Mouse (Mus musculus): ENCODE measurements at regions not wholly inside any gene's neighbourhood (a gene's known extent, or its start where the extent isn't known, plus 50 kb on each side); places are given as distances from the start of the nearest gene placed in this dataset.

GRCm38 (mm10) chr10:126270376-126270775 lies 304.4 kb downstream of the Lrig3 start:
- ATAC-seq (ENCODE audit: low FRiP score, low read depth), result no peak
- no peaks in the 10 kb centered on the region for H3K4me1 ChIP-seq
- 96% methylated on average over 12 of the region's 12 CpGs for WGBS
- H3K4me2 ChIP-seq (replicated peaks), result no peak overlapping the region
- no peak overlapping the region for H3K27ac ChIP-seq
- no peak overlapping the region for H3K4me3 ChIP-seq
- H3K9ac ChIP-seq, result no peak overlapping the region
- H3K27me3 ChIP-seq (replicated peaks), result no peaks in the 10 kb centered on the region
- no peaks in the 10 kb centered on the region for H3K9me3 ChIP-seq
- H3K36me3 ChIP-seq, result no peaks in the 10 kb centered on the region

- Histone ChIP-seq H3K27me3 (replicated peaks) (no peaks in the 10 kb centered on the region), H3K9ac (no peak overlapping the region), H3K9me3 (no peaks in the 10 kb centered on the region), H3K4me2 (replicated peaks) (no peak overlapping the region), H3K4me3 (no peak overlapping the region), H3K4me1 (no peaks in the 10 kb centered on the region), H3K36me3 (no peaks in the 10 kb centered on the region), H3K27ac (no peak overlapping the region)
- 94% methylated on average over 2 of the region's 2 CpGs for WGBS
- ATAC-seq (ENCODE audit: low FRiP score, low read depth), result no peak
Observed at GRCm38 (mm10) chr10:126267321-126267998, 301.5 kb downstream of the Lrig3 start.

- Histone ChIP-seq H3K4me2 (replicated peaks) (no peak overlapping the region), H3K27me3 (replicated peaks) (no peaks in the 10 kb centered on the region), H3K27ac (no peak overlapping the region), H3K9ac (no peak overlapping the region), H3K9me3 (no peaks in the 10 kb centered on the region), H3K36me3 (no peaks in the 10 kb centered on the region), H3K4me3 (no peak overlapping the region), H3K4me1 (no peaks in the 10 kb centered on the region)
- WGBS, result 87% methylated on average over 8 of the region's 8 CpGs
- no peak for ATAC-seq (ENCODE audit: low FRiP score, low read depth)
Observed at GRCm38 (mm10) chr10:126257171-126257570, 291.2 kb downstream of the Lrig3 start.

- Histone ChIP-seq H3K27me3 (replicated peaks) (no peaks in the 10 kb centered on the region), H3K4me3 (no peak overlapping the region), H3K27ac (no peak overlapping the region), H3K9ac (no peak overlapping the region), H3K36me3 (no peaks in the 10 kb centered on the region), H3K4me1 (no peaks in the 10 kb centered on the region), H3K9me3 (no peaks in the 10 kb centered on the region), H3K4me2 (replicated peaks) (no peak overlapping the region)
- 94% methylated on average over 4 of the region's 4 CpGs for WGBS
- no peak for ATAC-seq (ENCODE audit: low FRiP score, low read depth)
Observed at GRCm38 (mm10) chr10:126254198-126254597, 288.2 kb downstream of the Lrig3 start.

DNA sequence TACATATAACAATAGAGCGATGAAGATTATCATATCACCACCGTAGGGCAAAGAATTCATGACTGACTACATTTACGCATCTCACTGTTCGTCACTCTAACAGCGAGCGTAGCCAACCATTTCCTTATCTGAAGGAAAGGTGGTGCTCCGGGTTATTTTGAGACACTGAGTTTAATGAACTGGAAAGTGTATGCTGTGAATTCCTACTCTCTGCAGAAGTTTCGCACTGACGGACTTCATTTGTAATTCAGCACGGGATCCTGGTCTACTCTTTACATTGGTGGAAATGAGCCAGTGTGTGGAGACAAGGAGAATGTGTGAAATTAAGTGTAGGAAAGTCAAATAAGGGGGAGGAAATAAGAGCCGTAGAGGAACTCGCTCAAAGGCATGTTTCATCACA lies 283.2 kb downstream of the Lrig3 start:
- Histone ChIP-seq H3K27me3 (replicated peaks) (no peaks in the 10 kb centered on the region), H3K9ac (no peak overlapping the region), H3K4me1 (no peaks in the 10 kb centered on the region), H3K27ac (no peak overlapping the region), H3K36me3 (no peaks in the 10 kb centered on the region), H3K4me2 (replicated peaks) (no peak overlapping the region), H3K9me3 (no peaks in the 10 kb centered on the region), H3K4me3 (no peak overlapping the region)
- WGBS, result 67% methylated on average over 12 of the region's 12 CpGs
- ATAC-seq (ENCODE audit: low FRiP score, low read depth), result no peak

DNA sequence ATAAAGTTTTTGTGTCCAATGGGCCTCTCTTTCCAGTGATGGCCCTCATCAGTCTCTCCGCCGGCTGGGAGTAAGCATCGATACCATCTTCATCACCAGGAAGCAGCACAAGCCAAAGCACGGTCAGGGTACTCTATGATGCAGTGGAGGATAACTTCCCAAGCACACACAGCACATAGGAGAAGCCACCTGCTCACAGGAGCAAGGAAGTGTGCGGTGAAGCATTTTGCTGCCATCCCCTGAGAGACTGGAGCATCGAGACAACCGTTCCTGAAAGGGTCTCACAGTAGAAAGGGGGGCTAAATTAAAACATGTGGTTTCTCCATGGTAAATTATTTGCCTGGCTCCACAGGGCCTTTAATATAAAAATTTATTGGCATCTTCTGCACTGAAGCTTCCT lies 277.1 kb downstream of the Lrig3 start:
- no peak overlapping the region for H3K9ac ChIP-seq
- H3K36me3 ChIP-seq, result no peaks in the 10 kb centered on the region
- no peaks in the 10 kb centered on the region for H3K9me3 ChIP-seq
- ATAC-seq (ENCODE audit: low FRiP score, low read depth), result no peak
- H3K4me1 ChIP-seq, result no peaks in the 10 kb centered on the region
- no peak overlapping the region for H3K27ac ChIP-seq
- no peak overlapping the region for H3K4me3 ChIP-seq
- no peak overlapping the region for H3K4me2 ChIP-seq (replicated peaks)
- 89% methylated on average over 7 of the region's 7 CpGs for WGBS
- 0 out of 2 replicates have a peak, but pooled peaks cover 3% of the 10 kb centered on the region for H3K27me3 ChIP-seq (replicated peaks)

- Histone ChIP-seq H3K9me3 (no peaks in the 10 kb centered on the region), H3K36me3 (no peaks in the 10 kb centered on the region), H3K4me2 (replicated peaks) (no peak overlapping the region), H3K27ac (no peak overlapping the region), H3K27me3 (replicated peaks) (0 out of 2 replicates have a peak, but pooled peaks cover 3% of the 10 kb centered on the region), H3K4me3 (no peak overlapping the region), H3K4me1 (no peaks in the 10 kb centered on the region), H3K9ac (no peak overlapping the region)
- peak; percentile 53; the same call in 1 of the 2 replicates for ATAC-seq (ENCODE audit: low FRiP score, low read depth)
- WGBS, result 47% methylated on average over 4 of the region's 4 CpGs
Observed at GRCm38 (mm10) chr10:126239536-126239935, 273.6 kb downstream of the Lrig3 start.

Small RNAs in the stretch of these regions (microRNA-seq; reads per million reads assigned to microRNA genes)
- gene Mir378d, result 3.9 reads per million, percentile 11 among the genes with 10 or more reads in this experiment

Measured in neural tube, embryonic 12.5 days (tissue).